20 mouse cellular contexts compared by ENCODE assay signal in the genomic region with DNA sequence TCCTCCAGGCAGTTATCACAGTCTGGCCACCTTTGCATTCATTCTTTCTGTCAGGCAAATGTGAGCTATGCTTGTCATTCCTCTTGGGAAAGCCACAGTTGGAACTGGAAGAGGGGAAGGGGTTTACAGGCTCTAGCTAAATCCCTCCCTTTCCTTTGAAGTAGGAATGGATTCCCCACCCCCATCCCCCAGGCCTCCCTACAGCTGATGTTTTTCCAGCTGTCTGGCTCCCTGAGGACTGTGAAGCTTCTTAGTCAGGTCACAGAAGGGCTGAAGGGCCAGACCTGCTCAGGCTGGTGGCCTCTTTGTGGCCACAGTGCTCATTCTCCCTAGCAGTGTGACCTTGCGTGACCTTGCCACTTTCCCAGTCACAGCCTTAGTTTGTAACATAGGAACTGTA. TPM values are rescaled to one million over a fixed set of nuclear protein-coding genes. Genes with fewer than 3 reads are reported as not detected.
DNase-seq lines count a peak whose midpoint lies in the region; ATAC-seq and TF ChIP-seq lines count a peak whose summit lies in the region.
"Had no signal": no experiment of that assay in that cellular context is flagged by ENCODE, and none has a peak within 500 bp of the region (broad histone marks: within the 10 kb centered on the region; RNA-seq: fewer than 3 reads in every experiment).

No protein-coding gene starts in this region.

- TF ChIP-seq CTCF in lung, embryonic 14.5 days (IDR thresholded peaks at IDR 0.05; ENCODE audit: low read depth) = no peak
- TF ChIP-seq CTCF in midbrain, postnatal 0 days (IDR thresholded peaks at IDR 0.05) = no peak

- ATAC-seq in lung, embryonic 14.5 days (ENCODE audit: insufficient read depth) = peak; percentile 45; the same call in 1 of the 2 replicates
- peak; percentile 17 for ATAC-seq in embryonic facial prominence, embryonic 12.5 days (ENCODE audit: insufficient number of reproducible peaks, insufficient read depth, low FRiP score, low TSS enrichment)
- ATAC-seq in midbrain, postnatal 0 days (ENCODE audit: low FRiP score) = peak; percentile 38; the same call in 1 of the 2 replicates

- no peak overlapping the region for H3K4me2 ChIP-seq in lung, embryonic 14.5 days
- H3K4me2 ChIP-seq in embryonic facial prominence, embryonic 12.5 days (replicated peaks) = no peak overlapping the region
- no peak overlapping the region for H3K4me2 ChIP-seq in midbrain, postnatal 0 days (ENCODE audit: low read depth, low read length, poor library complexity, severe bottlenecking)
- H3K4me2 ChIP-seq: embryonic facial prominence, embryonic 15.5 days; limb, embryonic 15.5 days; lung, embryonic 15.5 days; neural tube, embryonic 12.5 days had no signal

- no peak overlapping the region for H3K4me3 ChIP-seq in heart, embryonic 10.5 days
- no peak overlapping the region for H3K4me3 ChIP-seq in lung, embryonic 14.5 days (ENCODE audit: low read depth, low read length)
- H3K4me3 ChIP-seq in embryonic facial prominence, embryonic 12.5 days = no peak overlapping the region
- no peak overlapping the region for H3K4me3 ChIP-seq in midbrain, postnatal 0 days (ENCODE audit: low read depth, low read length)
- H3K4me3 ChIP-seq: embryonic facial prominence, embryonic 15.5 days; heart, adult 2 months; layer of hippocampus, adult 2 months; limb, embryonic 15.5 days; lung, embryonic 15.5 days; neural tube, embryonic 12.5 days had no signal

- H3K36me3 ChIP-seq in heart, embryonic 10.5 days = no peaks in the 10 kb centered on the region
- peaks cover 80% of the 10 kb centered on the region for H3K36me3 ChIP-seq in lung, embryonic 14.5 days (ENCODE audit: insufficient read depth)
- peaks cover 37% of the 10 kb centered on the region for H3K36me3 ChIP-seq in embryonic facial prominence, embryonic 12.5 days
- H3K36me3 ChIP-seq in midbrain, postnatal 0 days (ENCODE audit: insufficient read depth, low read length) = no peaks in the 10 kb centered on the region
- H3K36me3 ChIP-seq: G1E; neural tube, embryonic 12.5 days had no signal

- H3K27me3 ChIP-seq in heart, embryonic 10.5 days (ENCODE audit: insufficient read depth, poor library complexity, severe bottlenecking) = no peaks in the 10 kb centered on the region
- H3K27me3 ChIP-seq in lung, embryonic 14.5 days (ENCODE audit: insufficient read depth, low read length) = no peaks in the 10 kb centered on the region
- H3K27me3 ChIP-seq in embryonic facial prominence, embryonic 12.5 days = no peaks in the 10 kb centered on the region
- no peaks in the 10 kb centered on the region for H3K27me3 ChIP-seq in midbrain, postnatal 0 days (ENCODE audit: insufficient read depth, low read length)
- H3K27me3 ChIP-seq: embryonic facial prominence, embryonic 15.5 days; limb, embryonic 15.5 days; lung, embryonic 15.5 days; neural tube, embryonic 12.5 days had no signal

- H3K9me3 ChIP-seq in heart, embryonic 10.5 days = no peaks in the 10 kb centered on the region
- no peaks in the 10 kb centered on the region for H3K9me3 ChIP-seq in lung, embryonic 14.5 days (ENCODE audit: low read depth, low read length)
- no peaks in the 10 kb centered on the region for H3K9me3 ChIP-seq in embryonic facial prominence, embryonic 12.5 days
- no peaks in the 10 kb centered on the region for H3K9me3 ChIP-seq in midbrain, postnatal 0 days (ENCODE audit: low read length)
- H3K9me3 ChIP-seq: embryonic facial prominence, embryonic 15.5 days; limb, embryonic 15.5 days; lung, embryonic 15.5 days; neural tube, embryonic 12.5 days had no signal

- DNase-seq in heart, embryonic 10.5 days (ENCODE audit: low spot score) = no peak
- DNase-seq in heart, adult 9 months (ENCODE audit: low spot score in 2 of 2) = no peak
- no peak for DNase-seq in lung, embryonic 14.5 days
- DNase-seq in lung, postnatal 4 days = no peak
- no peak for DNase-seq in midbrain, postnatal 0 days (ENCODE audit: low spot score)
- DNase-seq in retina, postnatal 1 day = no peak
- DNase-seq in thymus, postnatal 10 days (ENCODE audit: low spot score in 2 of 2) = no peak
- DNase-seq: B cell, adult 2 months; cerebellum, adult 18-20 months; heart, adult 2 months; heart, postnatal 4 days; right cerebral cortex, postnatal 14 days; thymus, postnatal 25 days had no signal

- peak overlapping the region; percentile 64 for H3K27ac ChIP-seq in heart, embryonic 10.5 days
- no peak overlapping the region for H3K27ac ChIP-seq in lung, embryonic 14.5 days (ENCODE audit: low read depth)
- 0 out of 2 replicates have a peak overlapping the region, but pooled peaks have one; percentile 26 for H3K27ac ChIP-seq in embryonic facial prominence, embryonic 12.5 days
- no peak overlapping the region for H3K27ac ChIP-seq in midbrain, postnatal 0 days (ENCODE audit: low read depth, low read length)
- H3K27ac ChIP-seq: embryonic facial prominence, embryonic 15.5 days; heart, adult 2 months; layer of hippocampus, adult 2 months; lung, embryonic 15.5 days; neural tube, embryonic 12.5 days had no signal

- WGBS in heart, embryonic 10.5 days = 42% methylated on average over 1 of the region's 1 CpGs
- 71% methylated on average over 1 of the region's 1 CpGs for WGBS in lung, embryonic 14.5 days
- WGBS in embryonic facial prominence, embryonic 12.5 days = 67% methylated on average over 1 of the region's 1 CpGs
- 78% methylated on average over 1 of the region's 1 CpGs for WGBS in midbrain, postnatal 0 days

- peaks cover 38% of the 10 kb centered on the region for H3K4me1 ChIP-seq in heart, embryonic 10.5 days
- no peaks in the 10 kb centered on the region for H3K4me1 ChIP-seq in lung, embryonic 14.5 days (ENCODE audit: insufficient read depth)
- H3K4me1 ChIP-seq in embryonic facial prominence, embryonic 12.5 days = peaks cover 7% of the 10 kb centered on the region
- H3K4me1 ChIP-seq in midbrain, postnatal 0 days (ENCODE audit: insufficient read depth, low read length) = no peaks in the 10 kb centered on the region
- H3K4me1 ChIP-seq: lung, embryonic 15.5 days; neural tube, embryonic 12.5 days had no signal

- no peak overlapping the region for H3K9ac ChIP-seq in lung, embryonic 14.5 days
- H3K9ac ChIP-seq in embryonic facial prominence, embryonic 12.5 days = no peak overlapping the region
- H3K9ac ChIP-seq in midbrain, postnatal 0 days (replicated peaks; ENCODE audit: low read length, poor library complexity, severe bottlenecking) = no peak overlapping the region
- H3K9ac ChIP-seq: embryonic facial prominence, embryonic 15.5 days; limb, embryonic 15.5 days; lung, embryonic 15.5 days; neural tube, embryonic 12.5 days had no signal

RNA-seq across cellular contexts. Expression of a gene that starts 49.1 kb away (rescaled TPM):
- polyA plus RNA-seq in heart, embryonic 10.5 days (2016; fragmentation: Nextera tagmentation; extraction: Ambion mirVana) = 2.3 and 4.3 TPM in 2 replicates
- polyA plus RNA-seq in lung, embryonic 14.5 days (2014; fragmentation: Nextera tagmentation; extraction: Ambion mirVana) = 23.1 and 25.8 TPM in 2 replicates
- polyA plus RNA-seq in embryonic facial prominence, embryonic 12.5 days (2016; fragmentation: Nextera tagmentation; extraction: Ambion mirVana) = 19.3 and 21.8 TPM in 2 replicates
- total RNA-seq in midbrain, postnatal 0 days (2014; rRNA removed) = 3.9 and 4.8 TPM in 2 replicates
- 0.85 and 0.88 TPM in 2 replicates for polyA plus RNA-seq in midbrain, postnatal 0 days (2015; fragmentation: Nextera tagmentation; extraction: Ambion mirVana)
- polyA plus RNA-seq: G1E had no signal

Comparison
In these comparisons a context has a peak if more than half of its experiments do, and no peak if none do; other contexts are left out.
1. H3K27ac ChIP-seq: peak in heart, embryonic 10.5 days (single experiment) and embryonic facial prominence, embryonic 12.5 days (single experiment); none in lung, embryonic 14.5 days (single experiment) and midbrain, postnatal 0 days (single experiment).
2. Peak in every context shown above with its lines, with median percentiles within 50 percentile points of each other: ATAC-seq.